Mouse (Mus musculus) heart, embryonic 14.5 days (tissue): ENCODE measurements around the gene Pkhd1. TPM values are rescaled to one million over a fixed set of nuclear protein-coding genes. Genes with fewer than 3 reads are reported as not detected.

Experiments used
- ATAC-seq: fragments of 200-750 bp; cut with Nextera tagmentation; 2 replicates; pipeline ENCODE4 v1.8.0; 2017; ENCODE audit warnings: low read depth, moderate TSS enrichment; ENCODE audit not compliant: insufficient number of reproducible peaks, insufficient read depth, low FRiP score
- H3K27ac ChIP-seq, 2 experiments: fragments of 200-500 bp in 1 of 2; fragments of 300-500 bp in 1 of 2; sonication (generic) in 1 of 2; replicated peaks in 1 of 2; 2 replicates each; pipeline ENCODE4 v1.5.1; 2012 to 2014; ENCODE audit warnings: low read depth in 2 of 2, low read length in 2 of 2, control low read depth in 1 of 2, mild to moderate bottlenecking in 1 of 2, mixed read lengths in 1 of 2; ENCODE audit not compliant: control insufficient read depth in 1 of 2, insufficient read depth in 1 of 2
- H3K27me3 ChIP-seq: fragments of 300-500 bp; sonication (generic); 2 replicates; pipeline ENCODE4 v1.6.1; 2014; ENCODE audit warnings: mild to moderate bottlenecking, low read length, control low read depth; ENCODE audit not compliant: control insufficient read depth, insufficient read depth
- H3K36me3 ChIP-seq: fragments of 300-500 bp; sonication (generic); 2 replicates; pipeline ENCODE4 v1.6.1; 2014; ENCODE audit warnings: mild to moderate bottlenecking, control low read depth, low read length, mixed read lengths; ENCODE audit not compliant: control insufficient read depth, insufficient read depth
- H3K4me1 ChIP-seq, 2 experiments: fragments of 200-500 bp in 1 of 2; fragments of 300-500 bp in 1 of 2; sonication (generic) in 1 of 2; 2 replicates each; pipeline ENCODE4 v1.6.1; 2012 to 2014; ENCODE audit warnings: low read length in 2 of 2, control low read depth in 1 of 2, mixed read lengths in 1 of 2; ENCODE audit not compliant: control insufficient read depth in 2 of 2, insufficient read depth in 2 of 2
- H3K4me2 ChIP-seq: fragments of 300-500 bp; sonication (generic); 2 replicates; pipeline ENCODE4 v1.6.1; 2014; ENCODE audit warnings: mild to moderate bottlenecking, low read length
- H3K4me3 ChIP-seq, 2 experiments: fragments of 200-500 bp in 1 of 2; fragments of 300-500 bp in 1 of 2; sonication (generic) in 1 of 2; 2 replicates each; pipeline ENCODE4 v1.5.1; 2012 to 2014; ENCODE audit warnings: low read length in 2 of 2, mild to moderate bottlenecking in 2 of 2, control low read depth in 1 of 2, low read depth in 1 of 2, moderate library complexity in 1 of 2; ENCODE audit not compliant: control insufficient read depth in 1 of 2, insufficient read depth in 1 of 2
- H3K9ac ChIP-seq: fragments of 300-500 bp; sonication (generic); 2 replicates; pipeline ENCODE4 v1.6.1; 2014; ENCODE audit warnings: mild to moderate bottlenecking, low read length
- H3K9me3 ChIP-seq: fragments of 300-500 bp; sonication (generic); 2 replicates; pipeline ENCODE4 v1.6.1; 2016; ENCODE audit warnings: low read length, control low read depth; ENCODE audit not compliant: control insufficient read depth
- WGBS: fragments of 180-500 bp; shearing (Covaris S2); extraction: QIAGEN DNeasy Blood & Tissue Kit; methylation state at CpG from one replicate; pipeline ENCODE4 v1.1.7; 2014; 5-methylcytosine and 5-hydroxymethylcytosine counted together
- polyA plus RNA-seq: library from polyadenylated mRNA; unstranded; fragments of >200 nt; fragmentation: Nextera tagmentation; extraction: Ambion mirVana; gene quantifications from 2 replicates; pipeline ENCODE4 v1.2.1, GENCODE M21; 2014

Pkhd1 gene
- polyA plus RNA-seq, 1 experiment from 2014 or later, result not detected

GRCm38 (mm10) chr1:20135065-20135618 lies 482.7 kb downstream of the Pkhd1 start:
- H3K27ac ChIP-seq, result no peak overlapping the region
- H3K36me3 ChIP-seq, result no peaks in the 10 kb centered on the region
- no peaks in the 10 kb centered on the region for H3K9me3 ChIP-seq
- H3K9ac ChIP-seq, result no peak overlapping the region
- ATAC-seq, result no peak
- no peak overlapping the region for H3K4me3 ChIP-seq
- H3K27me3 ChIP-seq, result no peaks in the 10 kb centered on the region
- 61% methylated on average over 4 of the region's 4 CpGs for WGBS
- H3K4me2 ChIP-seq, result no peak overlapping the region
- H3K4me1 ChIP-seq, result no peaks in the 10 kb centered on the region

GRCm38 (mm10) chr1:20133636-20134035 lies 484.2 kb downstream of the Pkhd1 start:
- H3K36me3 ChIP-seq, result no peaks in the 10 kb centered on the region
- no peak for ATAC-seq
- H3K9ac ChIP-seq, result no peak overlapping the region
- WGBS, result 47% methylated on average over 4 of the region's 4 CpGs
- H3K4me3 ChIP-seq, result no peak overlapping the region
- H3K4me1 ChIP-seq, result no peaks in the 10 kb centered on the region
- H3K9me3 ChIP-seq, result no peaks in the 10 kb centered on the region
- no peak overlapping the region for H3K4me2 ChIP-seq
- no peak overlapping the region for H3K27ac ChIP-seq
- H3K27me3 ChIP-seq, result no peaks in the 10 kb centered on the region

- Histone ChIP-seq H3K9ac (no peak overlapping the region), H3K36me3 (no peaks in the 10 kb centered on the region), H3K9me3 (no peaks in the 10 kb centered on the region), H3K4me1 (no peaks in the 10 kb centered on the region), H3K27me3 (no peaks in the 10 kb centered on the region), H3K27ac (no peak overlapping the region), H3K4me3 (no peak overlapping the region), H3K4me2 (no peak overlapping the region)
- no peak for ATAC-seq
- WGBS, result 66% methylated on average over 6 of the region's 6 CpGs
These were observed 485.9 kb downstream of the Pkhd1 start for GRCm38 (mm10) chr1:20131786-20132596.

- WGBS, result 56% methylated on average over 1 of the region's 1 CpGs
- no peaks in the 10 kb centered on the region for H3K9me3 ChIP-seq
- H3K4me2 ChIP-seq, result no peak overlapping the region
- H3K27me3 ChIP-seq, result no peaks in the 10 kb centered on the region
- H3K4me3 ChIP-seq, result no peak overlapping the region
- H3K4me1 ChIP-seq, result no peaks in the 10 kb centered on the region
- no peaks in the 10 kb centered on the region for H3K36me3 ChIP-seq
- ATAC-seq, result no peak
- no peak overlapping the region for H3K27ac ChIP-seq
- no peak overlapping the region for H3K9ac ChIP-seq
These were observed 500.5 kb downstream of the Pkhd1 start for GRCm38 (mm10) chr1:20117331-20117730.

- ATAC-seq, result no peak
These were observed 548.1 kb downstream of the Pkhd1 start for GRCm38 (mm10) chr1:20069733-20070132.

GRCm38 (mm10) chr1:20058245-20058644 lies 559.6 kb downstream of the Pkhd1 start:
- Histone ChIP-seq H3K9me3 (no peaks in the 10 kb centered on the region), H3K27ac (no peak overlapping the region), H3K4me2 (no peak overlapping the region), H3K36me3 (no peaks in the 10 kb centered on the region), H3K4me1 (peaks cover 0 to 5% of the 10 kb centered on the region in 2 experiments; a peak in 2 of 4 replicates), H3K27me3 (no peaks in the 10 kb centered on the region), H3K9ac (no peak overlapping the region), H3K4me3 (no peak overlapping the region)
- no peak; the same call in 1 of the 2 replicates for ATAC-seq
- WGBS, result 34% methylated on average over 3 of the region's 3 CpGs

More at GRCm38 (mm10) chr1:20069733-20070132, 548.1 kb downstream of the Pkhd1 start:
- Histone ChIP-seq H3K27me3 (no peaks in the 10 kb centered on the region), H3K9ac (no peak overlapping the region), H3K4me2 (no peak overlapping the region), H3K9me3 (no peaks in the 10 kb centered on the region), H3K4me3 (no peak overlapping the region), H3K27ac (no peak overlapping the region), H3K4me1 (no peaks in the 10 kb centered on the region), H3K36me3 (no peaks in the 10 kb centered on the region)
- 65% methylated on average over 3 of the region's 3 CpGs for WGBS

GRCm38 (mm10) chr1:20039389-20039788 lies 578.5 kb downstream of the Pkhd1 start:
- 82% methylated on average over 3 of the region's 3 CpGs for WGBS
- Histone ChIP-seq H3K4me2 (no peak overlapping the region), H3K4me1 (no peaks in the 10 kb centered on the region), H3K4me3 (no peak overlapping the region), H3K36me3 (no peaks in the 10 kb centered on the region), H3K9me3 (no peaks in the 10 kb centered on the region), H3K27ac (no peak overlapping the region), H3K9ac (no peak overlapping the region), H3K27me3 (no peaks in the 10 kb centered on the region)
- ATAC-seq, result no peak
